16 mouse cellular contexts compared by ENCODE assay signal in the genomic region with DNA sequence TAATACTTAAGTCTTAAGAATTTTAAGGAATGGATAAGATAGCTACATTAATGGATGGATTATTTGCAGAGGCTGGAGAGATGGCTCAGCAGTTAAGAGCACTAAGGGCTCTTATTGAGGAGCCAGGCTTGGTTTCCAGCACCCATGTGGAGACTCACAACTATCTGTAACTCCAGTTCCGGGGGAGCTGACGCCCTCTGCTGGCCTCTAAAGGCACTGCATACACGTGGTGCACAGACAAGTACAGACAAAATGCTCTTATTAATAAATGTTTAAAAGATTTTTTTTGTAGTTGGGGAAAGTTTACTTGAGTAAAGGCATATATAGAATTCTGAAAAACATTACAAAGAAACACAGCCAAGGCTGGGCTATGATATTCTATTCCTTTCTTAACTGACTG.
DNase-seq lines count a peak whose midpoint lies in the region; ATAC-seq and TF ChIP-seq lines count a peak whose summit lies in the region.
"Had no signal": no experiment of that assay in that cellular context is flagged by ENCODE, and none has a peak within 500 bp of the region (broad histone marks: within the 10 kb centered on the region; RNA-seq: fewer than 3 reads in every experiment).

No protein-coding gene starts in this region.

- H3K36me3 ChIP-seq in splenic B cell, adult 2 months (ENCODE audit: control insufficient read depth, insufficient read depth, low read length, poor library complexity, severe bottlenecking) = peaks cover 9% of the 10 kb centered on the region
- H3K36me3 ChIP-seq in limb, embryonic 10.5 days = peaks cover 91% of the 10 kb centered on the region

- H3K4me3 ChIP-seq in gastrocnemius, adult 2 months = no peak overlapping the region
- no peak overlapping the region for H3K4me3 ChIP-seq in lung, adult 2 months (replicated peaks; ENCODE audit: extremely low read depth, low read depth, low read length)
- no peak overlapping the region for H3K4me3 ChIP-seq in limb, embryonic 10.5 days
- H3K4me3 ChIP-seq: embryonic facial prominence, embryonic 12.5 days; forebrain, embryonic 13.5 days; lung, embryonic 15.5 days; neural tube, embryonic 12.5 days had no signal

- in situ Hi-C loops in Patski (cut with MboI; ENCODE audit: low pct_unique_long_range_greater_than_20kb) = no loop called here

- no peaks in the 10 kb centered on the region for H3K9me3 ChIP-seq in limb, embryonic 10.5 days (replicated peaks)
- H3K9me3 ChIP-seq: embryonic facial prominence, embryonic 12.5 days; forebrain, embryonic 13.5 days; lung, embryonic 15.5 days; neural tube, embryonic 12.5 days had no signal

- DNase-seq in gastrocnemius, adult 2 months = no peak
- DNase-seq in gastrocnemius, postnatal 4 days (ENCODE audit: low spot score in 2 of 2) = no peak
- no peak for DNase-seq in lung, adult 2 months
- no peak for DNase-seq in lung, postnatal 25 days (ENCODE audit: low spot score)
- DNase-seq in Patski (ENCODE audit: low read depth, low spot score) = no peak
- DNase-seq in splenic B cell, adult 2 months (ENCODE audit: low read depth, low spot score) = peak; percentile 12
- DNase-seq in limb, embryonic 10.5 days (ENCODE audit: low spot score) = no peak
- no peak for DNase-seq in layer of hippocampus, adult 9-11 months
- DNase-seq: cerebellum, adult 9-10 months; kidney, postnatal 36 days had no signal

- no peak overlapping the region for H3K27ac ChIP-seq in gastrocnemius, adult 2 months
- H3K27ac ChIP-seq in limb, embryonic 10.5 days = no peak overlapping the region
- H3K27ac ChIP-seq: embryonic facial prominence, embryonic 12.5 days; forebrain, embryonic 13.5 days; lung, embryonic 15.5 days; neural tube, embryonic 12.5 days had no signal

- no peak for TF ChIP-seq POLR2A in lung, adult 2 months (IDR thresholded peaks at IDR 0.05; ENCODE audit: borderline replicate concordance, extremely low read depth, low read depth, low read length)

- POLR2A ChIA-PET in Patski (lab: Charles Lee) = no interaction called here

- 75% methylated on average over 3 of the region's 3 CpGs for WGBS in lung, adult 2 months
- 62% methylated on average over 3 of the region's 3 CpGs for WGBS in limb, embryonic 10.5 days

- peak; percentile 44 for TF ChIP-seq CTCF in gastrocnemius, adult 2 months (IDR thresholded peaks at IDR 0.05)
- 0 out of 2 replicates have a peak, but pooled peaks have one; percentile 13 for TF ChIP-seq CTCF in lung, adult 2 months (IDR thresholded peaks at IDR 0.05; ENCODE audit: insufficient read depth, low read length)
- TF ChIP-seq CTCF in Patski (IDR thresholded peaks at IDR 0.05) = peak; percentile 56

- H3K27me3 ChIP-seq in Patski = no peaks in the 10 kb centered on the region
- H3K27me3 ChIP-seq in splenic B cell, adult 2 months (ENCODE audit: control insufficient read depth, insufficient read depth, low read length, poor library complexity, severe bottlenecking) = no peaks in the 10 kb centered on the region
- H3K27me3 ChIP-seq in limb, embryonic 10.5 days (ENCODE audit: low read depth, poor library complexity, severe bottlenecking) = no peaks in the 10 kb centered on the region
- H3K27me3 ChIP-seq: embryonic facial prominence, embryonic 12.5 days; forebrain, embryonic 13.5 days; lung, embryonic 15.5 days; neural tube, embryonic 12.5 days had no signal

- no peak for ATAC-seq in Patski
- ATAC-seq: activated CD4-positive, CD25-positive, alpha-beta regulatory T cell, adult 4 months; forebrain, embryonic 13.5 days; inflammation-experienced regulatory T-cells, adult 6 months had no signal

- intact Hi-C loops in gastrocnemius, adult 2 months (cut with DNase I) = no loop called here

- CTCF ChIA-PET in Patski (lab: Charles Lee) = interaction anchor here (1.0 to 1.4 kb wide), 2 partner anchors 9 to 28 kb away, joined by 3 read pairs; no protein-coding TSS in a partner anchor

- no peaks in the 10 kb centered on the region for H3K4me1 ChIP-seq in lung, adult 2 months (ENCODE audit: control insufficient read depth, insufficient read depth, low read length)
- no peaks in the 10 kb centered on the region for H3K4me1 ChIP-seq in limb, embryonic 10.5 days
- H3K4me1 ChIP-seq: embryonic facial prominence, embryonic 12.5 days; neural tube, embryonic 12.5 days had no signal
